Mouse (Mus musculus): ENCODE results near the gene Olfr569. TPM values are rescaled to one million over a fixed set of nuclear protein-coding genes. Genes with fewer than 3 reads are reported as not detected.

The Olfr569 gene
- polyA plus RNA-seq, 1 experiment from 2014 or later, result not detected

Other genes with a start within 250 kb of the Olfr569 start
- gene Olfr555, start 232.1 kb downstream of the Olfr569 start, polyA plus RNA-seq (2015; fragmentation: Nextera tagmentation; extraction: Ambion mirVana), result not detected in 2 replicates
- not detected in 2 replicates for gene Olfr556, start 226.0 kb downstream of the Olfr569 start, polyA plus RNA-seq (2015; fragmentation: Nextera tagmentation; extraction: Ambion mirVana)
- gene Trim68, start 203.6 kb downstream of the Olfr569 start, polyA plus RNA-seq (2015; fragmentation: Nextera tagmentation; extraction: Ambion mirVana), result 14.2 and 14.6 TPM in 2 replicates
- not detected in 2 replicates for gene Olfr557, start 195.0 kb downstream of the Olfr569 start, polyA plus RNA-seq (2015; fragmentation: Nextera tagmentation; extraction: Ambion mirVana)
- 0.92 and 1.1 TPM in 2 replicates for gene Olfr558, start 188.7 kb downstream of the Olfr569 start, polyA plus RNA-seq (2015; fragmentation: Nextera tagmentation; extraction: Ambion mirVana)
- gene Olfr33, start 171.8 kb downstream of the Olfr569 start, polyA plus RNA-seq (2015; fragmentation: Nextera tagmentation; extraction: Ambion mirVana), result not detected in 2 replicates
- not detected in 2 replicates for gene Olfr559, start 163.4 kb downstream of the Olfr569 start, polyA plus RNA-seq (2015; fragmentation: Nextera tagmentation; extraction: Ambion mirVana)
- gene Olfr560, start 131.5 kb downstream of the Olfr569 start, polyA plus RNA-seq (2015; fragmentation: Nextera tagmentation; extraction: Ambion mirVana), result not detected in 2 replicates
- 0.58 and 0.89 TPM in 2 replicates for gene Olfr78, start 131.4 kb downstream of the Olfr569 start, polyA plus RNA-seq (2015; fragmentation: Nextera tagmentation; extraction: Ambion mirVana)
- not detected in 2 replicates for gene Olfr561, start 119.7 kb downstream of the Olfr569 start, polyA plus RNA-seq (2015; fragmentation: Nextera tagmentation; extraction: Ambion mirVana)
- not detected in 2 replicates for gene Olfr564, start 87.4 kb downstream of the Olfr569 start, polyA plus RNA-seq (2015; fragmentation: Nextera tagmentation; extraction: Ambion mirVana)
- gene Olfr566, start 32.1 kb downstream of the Olfr569 start, polyA plus RNA-seq (2015; fragmentation: Nextera tagmentation; extraction: Ambion mirVana), result not detected in 2 replicates
- gene Olfr568, start 13.8 kb downstream of the Olfr569 start, polyA plus RNA-seq (2015; fragmentation: Nextera tagmentation; extraction: Ambion mirVana), result not detected in 2 replicates
- not detected in 2 replicates for gene Olfr570, start 3.7 kb upstream of the Olfr569 start, polyA plus RNA-seq (2015; fragmentation: Nextera tagmentation; extraction: Ambion mirVana)
- gene Olfr571, start 26.7 kb upstream of the Olfr569 start, polyA plus RNA-seq (2015; fragmentation: Nextera tagmentation; extraction: Ambion mirVana), result not detected in 2 replicates
- not detected in 2 replicates for gene Olfr572, start 33.5 kb upstream of the Olfr569 start, polyA plus RNA-seq (2015; fragmentation: Nextera tagmentation; extraction: Ambion mirVana)
- not detected in 2 replicates for gene Olfr573-ps1, start 51.7 kb upstream of the Olfr569 start, polyA plus RNA-seq (2015; fragmentation: Nextera tagmentation; extraction: Ambion mirVana)
- gene Olfr574, start 57.6 kb upstream of the Olfr569 start, polyA plus RNA-seq (2015; fragmentation: Nextera tagmentation; extraction: Ambion mirVana), result not detected in 2 replicates
- not detected in 2 replicates for gene Olfr575, start 67.9 kb upstream of the Olfr569 start, polyA plus RNA-seq (2015; fragmentation: Nextera tagmentation; extraction: Ambion mirVana)
- not detected in 2 replicates for gene Olfr576, start 71.8 kb upstream of the Olfr569 start, polyA plus RNA-seq (2015; fragmentation: Nextera tagmentation; extraction: Ambion mirVana)
- not detected in 2 replicates for gene Olfr577, start 85.1 kb upstream of the Olfr569 start, polyA plus RNA-seq (2015; fragmentation: Nextera tagmentation; extraction: Ambion mirVana)
- gene Olfr578, start 98.4 kb upstream of the Olfr569 start, polyA plus RNA-seq (2015; fragmentation: Nextera tagmentation; extraction: Ambion mirVana), result not detected in 2 replicates
- gene Olfr582, start 147.1 kb upstream of the Olfr569 start, polyA plus RNA-seq (2015; fragmentation: Nextera tagmentation; extraction: Ambion mirVana), result not detected in 2 replicates
- not detected in 2 replicates for gene Olfr583, start 160.4 kb upstream of the Olfr569 start, polyA plus RNA-seq (2015; fragmentation: Nextera tagmentation; extraction: Ambion mirVana)
- gene Olfr584, start 191.0 kb upstream of the Olfr569 start, polyA plus RNA-seq (2015; fragmentation: Nextera tagmentation; extraction: Ambion mirVana), result not detected in 2 replicates
- not detected in 2 replicates for gene Olfr585, start 206.8 kb upstream of the Olfr569 start, polyA plus RNA-seq (2015; fragmentation: Nextera tagmentation; extraction: Ambion mirVana)
- not detected in 2 replicates for gene Olfr586, start 234.8 kb upstream of the Olfr569 start, polyA plus RNA-seq (2015; fragmentation: Nextera tagmentation; extraction: Ambion mirVana)
- gene Olfr588-ps1, start 250.0 kb upstream of the Olfr569 start, polyA plus RNA-seq (2015; fragmentation: Nextera tagmentation; extraction: Ambion mirVana), result not detected in 2 replicates

Measured in kidney, embryonic 16.5 days (tissue).